7 mouse cellular contexts compared by ENCODE assay signal in genomic region chr1:52113067-52113665, GRCm38 (mm10). TPM values are rescaled to one million over a fixed set of nuclear protein-coding genes. Genes with fewer than 3 reads are reported as not detected.
DNase-seq lines count a peak whose midpoint lies in the region; ATAC-seq and TF ChIP-seq lines count a peak whose summit lies in the region.

No protein-coding gene starts in this region.

- H3K4me2 ChIP-seq in stomach, embryonic 14.5 days (replicated peaks; ENCODE audit: low read depth, low read length): peak overlapping the region; percentile 44

- DNase-seq in limb, embryonic 10.5 days (ENCODE audit: low spot score): no peak
- DNase-seq in frontal cortex, postnatal 25 days (ENCODE audit: low spot score in 2 of 2): no peak
- DNase-seq in testis, postnatal 14 days (ENCODE audit: low spot score): no peak

- WGBS in limb, embryonic 10.5 days: 24% methylated on average over 7 of the region's 7 CpGs
- 14% methylated on average over 7 of the region's 7 CpGs for WGBS in stomach, embryonic 14.5 days

- H3K36me3 ChIP-seq in megakaryocyte, embryonic 14.5 days (replicated peaks; ENCODE audit: low read length): peaks cover 14% of the 10 kb centered on the region
- no peaks in the 10 kb centered on the region for H3K36me3 ChIP-seq in limb, embryonic 10.5 days
- no peaks in the 10 kb centered on the region for H3K36me3 ChIP-seq in stomach, embryonic 14.5 days (ENCODE audit: control insufficient read depth, insufficient read depth, low read length)

- no peak for ATAC-seq in megakaryocyte, adult 5-6 weeks (ENCODE audit: poor library complexity, severe bottlenecking)
- peak; percentile 24; the same call in 1 of the 2 replicates for ATAC-seq in stomach, embryonic 14.5 days (ENCODE audit: insufficient number of reproducible peaks, insufficient read depth, low FRiP score, low read depth)

- no peaks in the 10 kb centered on the region for H3K9me3 ChIP-seq in megakaryocyte, embryonic 14.5 days
- no peaks in the 10 kb centered on the region for H3K9me3 ChIP-seq in limb, embryonic 10.5 days (replicated peaks)
- H3K9me3 ChIP-seq in stomach, embryonic 14.5 days (ENCODE audit: control insufficient read depth, low read depth, low read length): no peaks in the 10 kb centered on the region

- TF ChIP-seq POLR2A in embryonic fibroblast, embryonic 13.5 days (IDR thresholded peaks at IDR 0.05; ENCODE audit: low read depth, low read length): peak; percentile 93; the same call in 1 of the 2 replicates

- H3K9ac ChIP-seq in stomach, embryonic 14.5 days (replicated peaks; ENCODE audit: low read depth, low read length): 0 out of 2 replicates have a peak overlapping the region, but pooled peaks have one; percentile 14

- H3K4me3 ChIP-seq in megakaryocyte, embryonic 14.5 days (replicated peaks): peak overlapping the region; percentile 91
- H3K4me3 ChIP-seq in embryonic fibroblast, embryonic 13.5 days (ENCODE audit: insufficient read depth, low read length): no peak overlapping the region
- peak overlapping the region; percentile 51 for H3K4me3 ChIP-seq in limb, embryonic 10.5 days
- H3K4me3 ChIP-seq in stomach, embryonic 14.5 days (ENCODE audit: low read depth, low read length): peak overlapping the region; percentile 20

- TF ChIP-seq CTCF in embryonic fibroblast, embryonic 13.5 days (IDR thresholded peaks at IDR 0.05; ENCODE audit: borderline replicate concordance, insufficient read depth, low read length): no peak

- peaks cover 61% of the 10 kb centered on the region for H3K4me1 ChIP-seq in megakaryocyte, embryonic 14.5 days
- H3K4me1 ChIP-seq in embryonic fibroblast, embryonic 13.5 days (ENCODE audit: control insufficient read depth, insufficient read depth, low read length): peaks cover 3% of the 10 kb centered on the region
- H3K4me1 ChIP-seq in limb, embryonic 10.5 days: peaks cover 6% of the 10 kb centered on the region
- peaks cover 4% of the 10 kb centered on the region; the same call in 1 of the 2 replicates for H3K4me1 ChIP-seq in stomach, embryonic 14.5 days (ENCODE audit: control insufficient read depth, insufficient read depth, low read length)

- no peaks in the 10 kb centered on the region for H3K27me3 ChIP-seq in megakaryocyte, embryonic 14.5 days (replicated peaks)
- H3K27me3 ChIP-seq in limb, embryonic 10.5 days (ENCODE audit: low read depth, poor library complexity, severe bottlenecking): no peaks in the 10 kb centered on the region
- H3K27me3 ChIP-seq in stomach, embryonic 14.5 days (ENCODE audit: control insufficient read depth, insufficient read depth, low read length): no peaks in the 10 kb centered on the region

- H3K27ac ChIP-seq in embryonic fibroblast, embryonic 13.5 days (ENCODE audit: insufficient read depth, low read length): peak overlapping the region; percentile 98
- H3K27ac ChIP-seq in limb, embryonic 10.5 days: peak overlapping the region; percentile 90
- H3K27ac ChIP-seq in stomach, embryonic 14.5 days (ENCODE audit: low read length): 0 out of 2 replicates have a peak overlapping the region, but pooled peaks have one; percentile 2

RNA-seq across cellular contexts. Expression of gene Stat1, which starts 6.1 kb away (rescaled TPM):
- polyA plus RNA-seq in megakaryocyte, embryonic 14.5 days (2012; ENCODE audit: insufficient read depth, low replicate concordance): 2.7 and 10.3 TPM in 2 replicates
- total RNA-seq in megakaryocyte, adult 5-6 weeks (2015): 137 and 153 TPM in 2 replicates
- total RNA-seq in megakaryocyte, adult 5-6 weeks (2017): 137 and 148 TPM in 2 replicates
- 45.4 and 68.0 TPM in 2 replicates for polyA plus RNA-seq in embryonic fibroblast, embryonic 13.5 days (2011; ENCODE audit: insufficient read length, low read depth, missing spikeins)
- 7.2 and 10.5 TPM in 2 replicates for polyA plus RNA-seq in limb, embryonic 10.5 days (2016; fragmentation: Nextera tagmentation; extraction: Ambion mirVana)
- polyA plus RNA-seq in stomach, embryonic 14.5 days (2014; fragmentation: Nextera tagmentation; extraction: Ambion mirVana): 20.9 and 21.7 TPM in 2 replicates

Comparison
In these comparisons a context has a peak if more than half of its experiments do, and no peak if none do; other contexts are left out.
1. H3K27ac ChIP-seq: peak in every context shown above with its lines; median percentile 98 in embryonic fibroblast, embryonic 13.5 days; 90 in limb, embryonic 10.5 days; 2 in stomach, embryonic 14.5 days.